Mouse (Mus musculus) liver (tissue): ENCODE measurements around the gene Calhm6.

Experiments used
- DNase-seq: peaks from one replicate; pipeline ENCODE4 v3.0.0-alpha.2; 2020; ENCODE audit warnings: mixed read lengths

Calhm6 gene

GRCm38 (mm10) chr10:34127392-34128378, at the start of gene Calhm6:
TSS of gene Calhm6 (minus strand) at chr10:34127984.
- peak; percentile 24 for DNase-seq

GRCm38 (mm10) chr10:34175870-34176606, 48.3 kb upstream of the Calhm6 start:
- DNase-seq, result no peak

- DNase-seq, result no peak
Measured at GRCm38 (mm10) chr10:34172663-34173282, 45.0 kb upstream of the Calhm6 start.

- peak; percentile 6 for DNase-seq
Measured at GRCm38 (mm10) chr10:34171660-34172059, 43.9 kb upstream of the Calhm6 start.

DNA sequence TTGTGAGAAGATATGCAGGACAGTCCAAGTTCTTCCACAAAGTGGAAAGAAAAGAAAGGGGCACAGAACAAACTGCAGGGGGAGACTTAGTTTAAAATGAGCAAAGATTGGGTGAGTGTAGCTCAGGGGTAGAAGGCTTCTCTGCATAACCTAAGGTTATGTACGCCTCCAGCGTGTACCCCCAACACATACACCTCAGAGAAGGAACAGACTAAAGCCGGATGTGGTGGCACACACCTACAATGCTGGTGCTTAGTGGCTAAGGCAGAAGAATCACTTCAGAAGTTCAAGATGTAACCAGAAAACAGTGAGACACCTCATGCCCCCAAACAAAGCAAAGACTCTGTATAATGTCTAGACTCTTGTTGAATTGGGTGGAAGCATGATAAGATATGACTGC, 43.4 kb upstream of the Calhm6 start:
- DNase-seq, result no peak

DNA sequence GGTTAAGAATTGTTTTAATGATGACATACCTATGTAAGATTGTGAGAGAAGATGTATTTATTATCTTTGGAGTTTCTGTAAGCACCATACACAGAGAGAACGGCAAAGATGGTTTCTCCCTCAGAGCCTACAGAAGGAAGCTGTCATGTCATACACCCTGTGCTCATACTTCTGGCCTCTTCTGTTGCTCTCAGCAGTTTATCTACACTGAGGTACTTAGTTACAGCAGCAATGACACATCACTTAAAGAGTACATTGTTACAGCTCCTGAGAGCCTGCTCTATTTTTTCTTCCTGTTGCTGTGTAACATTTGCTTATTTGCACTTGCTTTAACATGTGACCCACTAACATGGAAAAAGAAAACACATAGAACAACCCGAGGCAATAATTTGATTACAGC, 39.2 kb upstream of the Calhm6 start:
- DNase-seq, result no peak

DNA sequence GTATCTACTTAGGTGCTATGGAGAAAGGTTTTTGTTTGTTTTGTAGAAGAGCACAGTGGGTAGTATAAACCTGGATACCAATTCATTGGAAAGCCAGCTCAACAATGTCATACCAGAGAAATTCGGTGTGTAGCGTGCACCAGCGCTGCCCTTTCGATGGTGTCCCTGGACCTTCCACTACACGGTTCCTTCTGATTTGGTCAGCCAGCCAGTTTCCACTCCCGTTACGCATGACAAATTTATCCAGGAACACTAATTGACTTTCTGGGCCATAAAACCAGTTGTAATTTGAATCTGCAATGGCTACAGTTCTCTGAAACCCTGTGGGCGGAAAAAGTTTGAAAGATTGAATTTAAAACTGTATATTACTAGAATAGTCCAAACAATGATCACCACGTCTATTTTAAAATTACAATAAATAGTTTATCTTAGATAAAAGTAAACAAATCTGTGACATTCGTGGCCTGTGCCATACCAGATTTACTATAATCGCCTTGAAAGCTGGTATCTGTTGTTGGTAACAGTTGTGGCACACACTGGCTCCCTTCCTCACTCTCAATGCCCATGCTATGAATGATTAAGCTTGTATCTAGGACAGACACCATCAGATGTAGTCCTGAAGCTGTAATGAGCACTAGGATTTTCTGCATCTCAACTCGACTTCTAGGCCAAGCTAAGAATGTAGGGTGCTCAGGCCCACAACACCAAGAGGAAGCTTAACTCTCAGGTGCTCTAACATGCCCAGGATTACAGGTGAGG, 28.2 kb upstream of the Calhm6 start:
- no peak for DNase-seq

GRCm38 (mm10) chr10:34151827-34152226, 24.0 kb upstream of the Calhm6 start:
- no peak for DNase-seq

DNA sequence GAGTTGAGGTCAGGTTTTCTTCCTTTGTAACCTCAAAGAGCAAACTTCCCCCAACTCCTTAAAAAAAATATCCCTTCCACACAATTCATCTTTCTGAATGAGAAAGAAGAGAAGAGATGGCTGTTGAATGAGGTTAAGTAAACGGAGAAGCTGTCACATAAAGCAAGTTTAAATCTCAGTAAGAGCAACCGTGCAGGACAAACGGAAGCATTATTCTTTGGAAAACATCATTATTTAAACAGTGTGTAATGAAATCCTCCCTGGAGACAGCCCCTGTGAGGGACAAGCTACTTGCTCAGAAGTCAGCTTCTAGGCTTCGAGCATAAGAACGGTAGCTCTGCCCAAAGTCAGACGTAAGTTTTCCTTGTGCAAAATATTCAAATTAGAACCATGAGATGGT, 22.7 kb upstream of the Calhm6 start:
- no peak for DNase-seq

- no peak for DNase-seq
Measured at GRCm38 (mm10) chr10:34149772-34150171, 22.0 kb upstream of the Calhm6 start.

- no peak for DNase-seq
Measured at GRCm38 (mm10) chr10:34141693-34142092, 13.9 kb upstream of the Calhm6 start.

DNA sequence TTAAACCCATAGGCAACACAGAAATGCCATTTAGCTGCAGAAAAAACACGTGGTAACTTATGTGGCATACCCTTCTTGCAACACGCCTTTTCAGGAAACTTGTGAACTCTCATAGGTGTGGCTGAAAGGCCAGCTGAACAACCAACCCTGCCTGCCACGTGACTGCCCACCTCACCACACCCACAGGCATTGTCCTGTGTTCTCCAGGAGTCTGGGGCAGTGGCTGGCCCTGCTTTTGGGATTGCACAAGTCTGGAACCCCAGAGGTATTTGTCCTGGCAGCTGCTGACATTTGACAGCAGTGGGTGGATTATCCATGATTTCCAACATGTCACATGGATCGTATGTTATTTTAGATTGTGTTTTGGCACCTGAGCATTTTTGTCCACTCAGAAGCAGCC, 12.0 kb upstream of the Calhm6 start:
- DNase-seq, result no peak

- DNase-seq, result no peak
Measured at GRCm38 (mm10) chr10:34138027-34138426, 10.2 kb upstream of the Calhm6 start.

DNA sequence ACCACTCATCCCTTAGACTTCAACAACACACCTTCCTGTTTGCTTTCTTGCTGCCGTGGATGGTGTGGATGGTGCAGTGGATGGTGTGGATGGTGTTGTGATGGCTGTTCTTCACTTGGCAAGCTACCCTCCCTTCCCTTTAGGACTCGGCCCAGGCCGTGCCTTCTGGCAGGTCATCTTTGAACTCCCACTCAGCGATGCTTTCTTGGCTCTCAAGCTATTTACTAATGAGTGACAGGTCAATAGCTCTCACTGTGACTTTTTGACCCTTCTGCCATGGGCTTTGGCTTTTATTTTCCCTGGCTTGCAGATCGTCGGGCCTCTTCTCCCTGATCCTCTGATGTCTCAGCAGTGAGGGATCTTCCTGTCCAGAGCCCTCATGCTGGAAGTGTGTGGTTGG, 8.6 kb upstream of the Calhm6 start:
- no peak for DNase-seq

DNA sequence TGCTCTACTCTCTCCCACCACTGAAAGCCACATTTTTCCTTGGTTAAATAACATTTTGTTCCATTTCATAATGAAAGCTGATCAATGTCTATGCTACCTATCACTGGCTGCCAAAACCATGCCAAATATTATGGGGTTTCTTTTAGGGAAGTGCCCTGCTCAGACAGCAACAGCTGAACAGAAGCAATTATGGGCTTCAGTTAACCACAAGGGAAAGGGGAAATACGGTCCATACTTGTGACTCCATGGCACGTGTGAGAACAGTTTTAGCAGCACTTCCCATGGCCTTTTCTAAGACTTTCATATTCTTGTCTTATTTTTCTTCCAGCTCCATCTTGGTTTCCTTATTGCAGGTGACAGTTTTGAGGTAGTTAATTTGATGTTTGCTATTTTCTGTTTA, 3.6 kb upstream of the Calhm6 start:
- DNase-seq, result no peak

- no peak for DNase-seq
Measured at GRCm38 (mm10) chr10:34128391-34128790, 607 bp upstream of the Calhm6 start.

DNA sequence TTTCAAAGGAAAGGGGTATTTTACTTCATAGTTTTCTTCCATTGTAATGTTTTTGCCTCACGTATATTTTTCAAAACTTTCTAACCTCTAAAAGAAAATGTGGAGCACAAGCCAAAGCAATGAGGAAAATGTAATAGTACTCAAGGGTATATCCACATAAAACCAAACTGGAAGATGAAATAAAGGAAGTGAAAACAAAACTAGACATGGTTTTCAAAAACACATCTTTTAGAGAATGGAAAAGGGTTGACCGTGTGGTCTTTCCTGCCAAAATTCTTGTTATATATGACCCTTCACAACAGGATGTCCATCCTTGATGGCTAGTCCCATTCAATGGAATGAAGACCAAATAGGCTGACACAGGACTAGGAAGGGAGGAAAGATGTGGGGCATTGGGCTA, 9.4 kb downstream of the Calhm6 start:
- no peak for DNase-seq

GRCm38 (mm10) chr10:34117770-34118169, 10.0 kb downstream of the Calhm6 start:
- DNase-seq, result no peak

DNA sequence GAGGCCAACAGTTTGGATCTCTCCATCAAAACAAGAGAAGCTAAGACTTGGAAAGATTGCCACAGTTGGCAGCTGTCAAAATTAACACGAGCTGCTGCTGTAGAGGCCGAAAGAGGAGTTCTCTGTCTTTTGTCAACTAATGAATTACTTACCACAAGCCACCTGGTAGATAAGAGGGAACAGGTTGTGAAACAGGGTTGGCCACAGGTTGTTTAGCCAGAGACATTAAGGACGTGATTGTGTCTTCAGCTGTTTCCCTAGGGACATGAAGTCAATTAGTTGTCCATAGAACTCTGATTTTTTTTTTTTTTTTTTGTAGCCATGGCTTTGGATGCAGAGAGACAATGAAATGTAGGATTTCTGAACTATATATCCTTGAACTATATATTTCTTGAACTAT, 10.7 kb downstream of the Calhm6 start:
- DNase-seq, result no peak

- no peak for DNase-seq
Measured at GRCm38 (mm10) chr10:34111964-34112738, 15.6 kb downstream of the Calhm6 start.

DNA sequence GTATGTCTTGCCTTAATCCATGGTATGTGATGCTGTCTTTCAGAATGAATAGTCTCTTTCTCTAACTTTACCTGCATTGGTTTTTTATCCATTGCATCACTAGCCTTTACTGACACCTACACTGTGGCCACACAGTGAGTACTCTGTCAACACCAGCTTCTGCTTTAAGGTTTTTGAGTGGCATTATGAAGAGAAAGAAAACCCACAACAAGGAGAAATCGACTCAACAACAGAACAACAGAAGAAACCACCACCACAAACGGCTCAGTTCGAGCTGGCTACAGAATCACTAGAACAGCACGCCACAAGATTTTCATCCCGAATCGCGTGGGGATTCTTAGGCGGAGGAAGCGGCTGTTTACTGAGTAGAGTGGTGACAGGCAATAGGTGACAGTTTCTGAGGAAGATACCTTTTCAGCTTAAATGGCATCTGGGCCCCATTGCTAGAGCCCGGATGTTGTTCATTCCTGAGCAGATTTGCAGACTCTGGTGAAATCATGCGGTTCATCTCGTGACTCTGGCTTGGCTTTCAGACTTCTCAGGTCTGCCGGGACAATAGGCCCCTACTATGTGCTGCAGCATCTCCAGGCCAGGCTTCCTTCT, 16.8 kb downstream of the Calhm6 start:
- no peak for DNase-seq
